Mouse (Mus musculus) ES-Bruce4 (cell line): Measurements from ENCODE around the gene Otud1. TPM values are rescaled to one million over a fixed set of nuclear protein-coding genes. Genes with fewer than 3 reads are reported as not detected.

Source experiments
- H3K27ac ChIP-seq: 2 replicates; pipeline ENCODE4 v1.5.1; 2012; ENCODE audit warnings: low read length, inconsistent platforms; ENCODE audit not compliant: insufficient read depth
- H3K27me3 ChIP-seq: 2 replicates; pipeline ENCODE4 v1.6.1; 2012; ENCODE audit warnings: mild to moderate bottlenecking, low read length, inconsistent platforms; ENCODE audit not compliant: control insufficient read depth, poor library complexity, insufficient read depth, severe bottlenecking
- H3K36me3 ChIP-seq: 2 replicates; pipeline ENCODE4 v1.6.1; 2012; ENCODE audit warnings: inconsistent platforms, mild to moderate bottlenecking, low read length, moderate library complexity; ENCODE audit not compliant: control insufficient read depth, poor library complexity, insufficient read depth, severe bottlenecking
- H3K4me1 ChIP-seq: one replicate; pipeline ENCODE4 v1.8.1; 2011; ENCODE audit warnings: low read length; ENCODE audit not compliant: control insufficient read depth, insufficient read depth
- H3K4me3 ChIP-seq: 2 replicates; pipeline ENCODE4 v1.5.1; 2011; ENCODE audit warnings: low read depth, mild to moderate bottlenecking, low read length
- H3K9ac ChIP-seq: 2 replicates; pipeline ENCODE4 v1.6.1; 2012; ENCODE audit warnings: low read depth, mild to moderate bottlenecking, inconsistent platforms; ENCODE audit not compliant: poor library complexity, severe bottlenecking
- H3K9me3 ChIP-seq: replicated peaks from 2 replicates; pipeline ENCODE4 v1.6.1; 2012; ENCODE audit warnings: mild to moderate bottlenecking, low read length, inconsistent platforms; ENCODE audit not compliant: control insufficient read depth, poor library complexity, insufficient read depth, severe bottlenecking
- CTCF ChIP-seq: IDR thresholded peaks from one replicate; pipeline ENCODE4 v1.8.1; 2011; ENCODE audit warnings: low read depth, low read length
- EP300 ChIP-seq: IDR thresholded peaks from 2 replicates; pipeline ENCODE4 v1.6.1; 2011; ENCODE audit warnings: low read depth, low read length; ENCODE audit not compliant: insufficient read depth
- POLR2A ChIP-seq: IDR thresholded peaks from one replicate; pipeline ENCODE4 v1.8.1; 2011; ENCODE audit warnings: low read length; ENCODE audit not compliant: insufficient read depth
- polyA plus RNA-seq: library from polyadenylated mRNA; stranded (reverse); fragments of >200 nt; gene quantifications from 2 replicates; pipeline ENCODE4 v1.2.4, GENCODE M21; 2011; ENCODE audit warnings: low read depth; ENCODE audit not compliant: missing spikeins, insufficient read depth, insufficient read length

Otud1 gene
- polyA plus RNA-seq, 1 experiment: 10.7 TPM

DNA sequence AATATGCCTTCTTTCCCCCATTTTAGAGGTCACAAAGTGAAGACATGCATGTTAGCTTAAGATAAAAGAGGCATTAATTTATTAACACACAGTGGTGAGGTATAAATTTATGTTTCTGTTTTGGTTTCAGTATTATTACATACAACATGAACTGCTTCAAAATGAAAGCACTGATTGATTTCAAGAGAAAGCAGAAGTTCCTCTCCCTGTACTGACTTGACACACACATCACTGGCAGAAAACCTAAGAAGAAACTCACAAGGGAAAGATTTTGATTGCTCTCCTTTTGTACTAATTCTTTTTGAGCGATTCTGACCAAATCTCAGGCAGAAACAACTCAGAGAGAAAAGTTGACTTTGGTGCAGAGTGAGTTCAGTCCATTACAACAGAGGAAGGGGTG is 27.0 kb upstream of the Otud1 start:
- Histone ChIP-seq H3K9ac (no peak overlapping the region), H3K27me3 (no peaks in the 10 kb centered on the region)

DNA sequence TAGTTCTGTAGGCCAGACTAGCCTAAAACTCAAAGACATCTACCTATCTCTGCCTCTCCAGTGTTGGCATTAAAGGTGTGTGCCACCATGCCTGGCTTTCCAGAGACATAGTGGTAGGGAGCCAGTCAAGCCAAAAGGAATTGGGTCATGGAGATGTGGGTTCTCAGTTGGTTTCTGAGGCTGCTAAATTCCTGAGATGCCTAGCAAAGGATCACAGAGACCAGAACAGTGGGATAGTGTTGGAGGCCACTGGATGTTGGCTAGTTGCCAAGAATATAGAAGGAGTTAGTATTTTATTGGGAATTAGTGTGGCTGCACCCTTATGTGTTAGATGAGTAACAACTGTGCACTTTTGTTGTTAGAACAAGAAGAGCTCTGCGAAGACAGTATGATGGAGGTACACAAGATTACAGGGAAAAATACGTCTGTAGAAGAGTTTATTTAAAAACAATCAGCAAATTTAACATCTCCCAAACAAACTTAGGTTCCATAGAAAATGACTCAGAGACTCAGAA is 24.1 kb upstream of the Otud1 start:
- no peak overlapping the region for H3K4me3 ChIP-seq
- H3K4me1 ChIP-seq: no peaks in the 10 kb centered on the region
- no peaks in the 10 kb centered on the region for H3K36me3 ChIP-seq
- H3K9ac ChIP-seq: no peak overlapping the region
- H3K27me3 ChIP-seq: no peaks in the 10 kb centered on the region
- H3K9me3 ChIP-seq: no peaks in the 10 kb centered on the region
- H3K27ac ChIP-seq: no peak overlapping the region
- TF ChIP-seq CTCF (no peak), POLR2A (no peak), EP300 (no peak)

More for the DNA sequence above, 27.0 kb upstream of the Otud1 start:
- TF ChIP-seq POLR2A (no peak), EP300 (no peak), CTCF (no peak)
- Histone ChIP-seq H3K27ac (no peak overlapping the region), H3K4me1 (no peaks in the 10 kb centered on the region), H3K4me3 (no peak overlapping the region), H3K9me3 (no peaks in the 10 kb centered on the region), H3K36me3 (no peaks in the 10 kb centered on the region)

DNA sequence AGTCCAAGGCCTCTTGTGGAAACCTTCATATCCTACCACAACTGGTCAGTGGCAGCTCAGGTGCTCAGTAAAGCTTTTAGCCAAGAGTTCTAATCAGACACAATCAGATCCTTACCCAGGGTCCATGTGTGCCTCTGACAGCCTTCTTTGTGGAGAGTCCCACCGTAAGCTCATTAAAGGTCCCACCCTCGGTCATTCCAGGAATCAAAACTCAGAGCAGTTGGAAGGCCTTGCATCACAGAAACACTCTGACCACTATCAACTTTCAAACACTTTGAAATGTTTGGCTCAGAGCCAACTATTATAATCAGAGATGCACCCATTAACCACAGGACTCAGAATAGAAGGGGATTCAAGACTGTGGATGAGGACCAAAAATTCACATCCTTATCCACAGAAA is 12.4 kb upstream of the Otud1 start:
- TF ChIP-seq EP300 (no peak), POLR2A (no peak), CTCF (no peak)
- Histone ChIP-seq H3K9me3 (no peaks in the 10 kb centered on the region), H3K27me3 (no peaks in the 10 kb centered on the region)

DNA sequence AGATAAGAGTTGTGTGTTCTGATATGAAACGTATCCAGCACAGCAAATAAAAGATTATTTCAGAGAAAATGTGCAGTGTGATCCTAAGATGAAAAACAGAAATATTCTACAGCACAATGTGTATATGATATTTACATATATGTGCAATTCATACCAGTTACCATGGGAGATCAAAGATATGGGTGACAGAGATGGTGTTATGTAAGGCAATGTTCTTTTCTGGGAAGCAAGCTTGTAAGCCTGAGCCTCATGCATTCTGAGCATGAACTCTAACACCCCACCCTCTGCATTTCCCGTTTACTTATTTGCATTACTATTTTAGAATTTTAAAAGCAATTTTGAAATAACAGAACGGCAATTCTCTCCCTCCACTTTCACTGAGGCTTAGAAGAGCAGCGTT is 11.4 kb upstream of the Otud1 start:
- H3K9me3 ChIP-seq: no peaks in the 10 kb centered on the region
- no peaks in the 10 kb centered on the region for H3K27me3 ChIP-seq
- H3K36me3 ChIP-seq: no peaks in the 10 kb centered on the region
- H3K9ac ChIP-seq: no peak overlapping the region
- no peak overlapping the region for H3K27ac ChIP-seq
- no peak for TF ChIP-seq CTCF
- no peak for TF ChIP-seq POLR2A
- no peak for TF ChIP-seq EP300
- H3K4me3 ChIP-seq: no peak overlapping the region
- no peaks in the 10 kb centered on the region for H3K4me1 ChIP-seq

More for the DNA sequence above, 12.4 kb upstream of the Otud1 start:
- Histone ChIP-seq H3K36me3 (no peaks in the 10 kb centered on the region), H3K27ac (no peak overlapping the region), H3K4me3 (no peak overlapping the region), H3K4me1 (no peaks in the 10 kb centered on the region), H3K9ac (no peak overlapping the region)

DNA sequence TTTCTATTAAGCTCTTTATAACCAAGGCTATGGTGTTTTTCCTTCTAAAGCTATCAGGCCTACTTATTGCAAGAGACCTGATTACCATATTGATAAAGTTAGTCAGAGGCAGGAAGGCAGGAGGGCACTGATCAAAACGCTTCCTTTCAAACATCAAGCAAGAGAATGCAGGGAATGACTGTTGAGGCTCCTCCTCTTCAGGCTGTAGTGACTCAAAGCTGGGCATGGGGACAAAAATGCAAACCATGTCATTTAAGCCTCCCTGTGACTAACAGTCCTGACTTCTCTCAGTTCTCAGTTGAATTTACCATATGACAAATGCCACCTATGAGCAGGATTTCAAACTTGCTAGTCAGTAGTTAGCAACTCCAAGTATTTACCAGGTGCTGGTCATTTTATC is 10.6 kb upstream of the Otud1 start:
- Histone ChIP-seq H3K9me3 (no peaks in the 10 kb centered on the region), H3K27me3 (no peaks in the 10 kb centered on the region), H3K4me3 (no peak overlapping the region), H3K4me1 (no peaks in the 10 kb centered on the region), H3K36me3 (no peaks in the 10 kb centered on the region), H3K27ac (no peak overlapping the region), H3K9ac (no peak overlapping the region)
- TF ChIP-seq EP300 (no peak), CTCF (no peak), POLR2A (no peak)

DNA sequence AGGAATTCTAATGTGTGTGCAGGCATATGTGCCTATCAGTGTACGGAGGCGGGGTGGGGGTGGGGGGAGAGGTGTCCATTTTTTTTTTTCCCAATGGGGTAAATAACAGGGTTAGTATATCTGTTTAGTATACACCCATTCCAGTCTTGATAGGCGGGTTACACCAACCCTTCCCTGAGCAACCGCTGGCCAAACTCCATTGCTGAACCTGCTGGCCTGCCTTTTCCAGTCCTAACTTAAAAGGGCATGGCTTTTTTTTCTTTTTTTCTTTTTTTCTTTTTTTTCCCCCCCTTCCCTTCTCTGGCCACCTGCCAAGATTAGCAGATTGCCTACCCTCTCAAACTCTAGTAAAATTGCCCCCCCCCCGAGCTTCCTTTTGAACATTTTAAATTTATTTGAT is 1.1 kb upstream of the Otud1 start:
- Histone ChIP-seq H3K4me3 (no peak overlapping the region), H3K27me3 (no peaks in the 10 kb centered on the region), H3K36me3 (no peaks in the 10 kb centered on the region)

More for the DNA sequence above, 1.1 kb upstream of the Otud1 start:
- Histone ChIP-seq H3K4me1 (no peaks in the 10 kb centered on the region), H3K9me3 (no peaks in the 10 kb centered on the region), H3K27ac (no peak overlapping the region), H3K9ac (peak overlapping the region; percentile 26)
- TF ChIP-seq EP300: no peak
- no peak for TF ChIP-seq POLR2A
- TF ChIP-seq CTCF: no peak
